Mouse (Mus musculus) yolk sac, embryonic 10.5 days (tissue): ENCODE data around the gene Morc1.
A peak's percentile ranks its signal among the peaks of the same experiment; 100 is the strongest.

ENCODE experiments used
- DNase-seq: peaks from one replicate; pipeline ENCODE4 v3.0.0-alpha.2; 2017; ENCODE audit warnings: low spot score

Gene Morc1

GRCm38 (mm10) chr16:48431027-48431426 lies at the start of gene Morc1:
Morc1 (plus strand) TSS chr16:48431237.
- no peak for DNase-seq

DNA sequence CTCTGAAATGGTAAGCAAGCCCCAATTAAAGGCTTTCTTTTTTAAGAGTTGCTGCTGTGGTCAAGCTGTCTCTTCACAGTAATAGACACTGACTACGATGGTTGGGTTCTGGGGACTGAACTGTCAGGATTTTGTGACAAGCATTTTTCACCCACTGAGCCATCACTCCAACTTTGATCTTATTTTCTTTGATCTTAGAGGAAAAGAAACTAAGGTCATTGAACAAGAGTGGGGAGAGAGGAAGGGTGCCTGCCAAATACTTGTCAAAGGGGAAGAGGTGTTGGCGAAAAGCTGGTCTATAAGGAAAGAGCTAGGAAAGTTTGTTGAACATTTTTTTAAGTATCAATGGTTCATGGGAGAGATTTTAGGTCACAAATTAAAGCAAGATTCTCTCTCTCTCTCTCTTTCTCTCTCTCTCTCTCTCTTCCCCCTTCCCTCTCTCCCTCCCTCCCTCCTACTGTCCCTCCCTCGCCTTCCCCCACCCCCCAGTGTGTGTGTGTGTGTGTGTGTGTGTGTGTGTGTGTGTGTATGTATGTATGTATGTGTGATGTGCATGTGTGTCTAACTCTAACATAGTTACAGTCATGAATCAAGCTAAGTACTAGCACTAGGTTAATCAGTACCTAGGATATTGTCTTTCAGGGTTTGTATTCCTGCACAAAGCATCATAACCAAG lies 47.3 kb upstream of the Morc1 start:
- no peak for DNase-seq

DNA sequence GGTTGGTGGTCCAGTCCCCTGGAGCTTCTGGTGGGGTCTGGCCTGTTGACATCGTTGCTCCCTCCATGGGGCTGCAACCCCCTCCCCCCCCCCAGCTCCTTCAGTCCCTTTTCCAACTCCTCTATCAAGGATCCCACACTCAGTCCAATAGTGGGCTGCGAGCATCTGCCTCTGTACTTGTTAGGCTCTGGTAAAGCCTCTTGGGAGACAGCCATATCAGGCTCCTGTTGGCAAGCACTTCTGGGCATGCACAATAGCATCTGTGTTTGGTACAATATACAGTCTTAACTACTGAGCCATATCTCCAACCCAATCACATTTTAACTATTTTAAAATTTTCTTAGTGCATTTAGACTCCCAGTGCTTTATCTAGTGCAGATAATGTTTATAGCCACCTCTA lies 44.1 kb upstream of the Morc1 start:
- no peak for DNase-seq

GRCm38 (mm10) chr16:48395278-48395677 lies 35.8 kb upstream of the Morc1 start:
- DNase-seq, result no peak

DNA sequence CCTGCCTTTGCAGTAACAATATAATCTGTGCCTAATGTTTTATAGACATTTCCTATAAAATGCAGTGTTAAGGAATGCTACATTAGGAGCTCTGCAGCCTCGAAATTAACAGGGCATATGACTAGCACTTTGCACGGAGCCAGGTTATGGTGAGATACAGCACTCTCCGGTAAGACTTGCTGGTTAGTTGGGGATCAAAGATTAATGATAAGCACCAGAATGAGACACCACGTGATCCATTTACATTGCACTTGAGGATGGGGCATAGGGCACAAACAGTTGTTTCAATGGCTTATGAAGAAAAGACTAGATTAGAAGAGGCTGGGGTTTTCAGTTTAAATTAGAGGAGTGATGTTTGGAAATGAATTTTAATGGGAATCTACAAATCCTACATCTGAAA lies 28.1 kb upstream of the Morc1 start:
- no peak for DNase-seq

- no peak for DNase-seq
These were observed 27.6 kb upstream of the Morc1 start for GRCm38 (mm10) chr16:48403423-48403822.

GRCm38 (mm10) chr16:48404009-48404408 lies 27.0 kb upstream of the Morc1 start:
- no peak for DNase-seq

DNA sequence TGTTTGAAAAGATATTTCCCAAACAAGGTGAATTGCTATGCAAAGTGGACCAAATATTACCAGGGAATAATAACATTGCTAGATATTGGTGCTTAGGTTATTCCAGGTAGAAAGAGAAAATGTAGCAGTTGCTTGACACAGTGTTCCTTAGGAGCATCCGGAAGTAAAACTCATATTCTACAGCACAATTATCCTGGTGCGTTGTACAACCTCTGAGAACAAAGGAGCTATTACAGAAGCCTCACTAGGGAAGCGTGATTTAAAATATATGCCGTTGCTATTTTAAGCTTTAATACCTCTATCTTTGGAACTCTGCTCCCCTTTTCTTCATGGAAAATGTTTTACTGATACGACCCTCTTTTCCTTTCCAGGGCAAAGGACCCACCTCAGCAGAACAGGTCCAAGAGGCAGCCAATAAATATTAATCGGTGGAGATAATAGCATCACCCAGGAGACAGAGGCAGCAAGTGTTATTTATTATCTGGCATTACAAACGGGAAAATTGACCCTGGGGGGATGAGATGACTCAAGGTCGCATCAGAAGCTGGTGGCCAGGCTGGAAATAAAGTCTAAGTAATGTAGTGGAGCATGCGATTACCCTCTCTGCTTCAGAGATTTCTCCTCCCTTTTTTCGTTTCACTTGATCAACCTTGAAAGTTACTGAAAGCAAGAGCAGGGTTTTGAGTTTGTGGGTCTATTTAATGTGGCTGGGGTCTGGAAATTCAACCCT lies 25.2 kb upstream of the Morc1 start:
- DNase-seq, result no peak

GRCm38 (mm10) chr16:48409580-48409979 lies 21.5 kb upstream of the Morc1 start:
- no peak for DNase-seq

- DNase-seq, result no peak
These were observed 20.9 kb upstream of the Morc1 start for GRCm38 (mm10) chr16:48410125-48410524.

- no peak for DNase-seq
These were observed 18.8 kb upstream of the Morc1 start, which contains the start of gene Gm5485 for GRCm38 (mm10) chr16:48412246-48412645. Gm5485 (minus strand) TSS chr16:48412416.

GRCm38 (mm10) chr16:48418557-48418956 lies 12.5 kb upstream of the Morc1 start:
- DNase-seq, result no peak

- DNase-seq, result no peak
These were observed 12.0 kb upstream of the Morc1 start for GRCm38 (mm10) chr16:48419035-48419434.

- peak; percentile 42 for DNase-seq
These were observed 8.5 kb upstream of the Morc1 start for GRCm38 (mm10) chr16:48422501-48422900.

DNA sequence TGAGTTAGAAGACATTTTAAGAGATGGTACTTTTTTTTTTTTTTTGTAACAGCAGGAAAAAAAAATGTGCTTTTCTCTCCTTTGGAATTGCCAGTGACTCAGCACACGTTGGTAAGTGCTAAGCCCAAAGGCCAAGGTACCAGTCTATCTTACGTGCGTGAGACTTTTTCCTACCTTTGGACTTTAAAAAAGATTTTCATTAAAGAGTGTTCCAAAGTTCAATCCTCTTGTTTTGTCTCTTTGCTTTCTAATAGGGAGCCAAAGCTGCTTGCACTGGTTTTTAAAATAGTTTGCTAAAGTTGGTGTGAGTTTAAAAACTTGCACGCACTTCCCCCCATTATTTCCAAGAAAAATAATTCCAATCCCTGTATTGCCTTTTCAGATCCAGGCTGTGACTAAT lies 7.0 kb upstream of the Morc1 start:
- no peak for DNase-seq

DNA sequence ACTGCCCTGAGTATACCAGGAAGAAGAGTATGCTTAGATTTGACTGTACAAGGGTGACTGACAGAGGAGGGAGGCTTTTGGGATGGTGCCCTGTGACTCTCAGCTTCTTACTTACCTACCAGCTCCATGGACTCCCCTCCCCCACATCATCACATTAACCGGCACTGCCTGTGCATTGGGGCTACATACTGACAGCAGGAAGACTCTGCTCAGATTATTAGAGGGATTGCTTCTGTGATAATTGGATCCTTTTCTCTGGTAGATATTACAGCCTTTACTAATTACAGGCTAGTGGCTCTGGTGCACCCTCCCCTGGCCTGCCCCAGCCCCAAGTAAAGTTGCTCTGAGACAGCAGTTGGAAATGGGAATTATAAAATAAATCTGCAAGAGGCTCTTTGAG lies 1.6 kb upstream of the Morc1 start:
- DNase-seq, result no peak

- DNase-seq, result no peak
These were observed 4.4 kb downstream of the Morc1 start for GRCm38 (mm10) chr16:48435454-48435853.

- DNase-seq, result no peak
These were observed 6.4 kb downstream of the Morc1 start for GRCm38 (mm10) chr16:48437476-48437875.

GRCm38 (mm10) chr16:48444589-48444988 lies 13.6 kb downstream of the Morc1 start:
- DNase-seq, result no peak

- DNase-seq, result no peak
These were observed 15.3 kb downstream of the Morc1 start for GRCm38 (mm10) chr16:48446161-48446925.

DNA sequence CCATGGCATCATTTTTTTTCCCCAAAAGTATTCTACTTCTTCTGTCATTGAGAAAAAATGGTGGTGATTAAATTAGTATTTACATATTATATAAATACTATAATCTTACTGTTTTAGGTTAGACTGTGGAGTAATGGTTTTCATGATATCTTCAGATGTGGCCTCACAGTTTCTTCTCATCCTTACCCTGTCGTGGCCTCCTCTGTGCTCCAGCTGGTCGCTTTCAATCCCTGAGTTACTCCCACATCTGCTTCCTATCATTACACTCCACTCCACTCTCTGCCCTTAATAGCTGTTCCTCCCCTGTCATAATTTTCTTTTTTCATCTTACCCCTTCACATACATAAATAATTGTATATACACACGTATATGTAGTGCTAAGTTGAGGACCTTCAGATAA lies 22.2 kb downstream of the Morc1 start:
- DNase-seq, result no peak

DNA sequence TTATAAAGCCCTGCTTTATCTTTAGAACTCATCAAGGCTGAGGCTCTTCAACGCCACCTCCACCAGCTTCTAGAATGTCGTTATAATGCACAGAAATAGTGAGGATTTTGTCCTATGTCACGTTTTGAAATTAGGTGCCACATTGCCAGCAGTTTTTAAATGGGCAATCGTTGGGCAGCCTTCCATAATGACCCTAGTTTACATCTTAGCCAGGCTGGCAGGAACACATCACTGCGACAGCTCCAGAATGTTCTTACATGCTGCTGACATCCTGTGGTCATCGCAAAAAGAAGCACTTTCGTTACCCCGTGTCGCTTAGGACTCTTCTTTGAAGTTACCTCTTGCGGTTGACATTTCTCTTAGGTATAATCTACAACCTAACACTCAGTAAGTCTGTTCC lies 42.4 kb downstream of the Morc1 start:
- no peak for DNase-seq
